Mouse (Mus musculus): ENCODE results near the gene Gucy2d.

DNA sequence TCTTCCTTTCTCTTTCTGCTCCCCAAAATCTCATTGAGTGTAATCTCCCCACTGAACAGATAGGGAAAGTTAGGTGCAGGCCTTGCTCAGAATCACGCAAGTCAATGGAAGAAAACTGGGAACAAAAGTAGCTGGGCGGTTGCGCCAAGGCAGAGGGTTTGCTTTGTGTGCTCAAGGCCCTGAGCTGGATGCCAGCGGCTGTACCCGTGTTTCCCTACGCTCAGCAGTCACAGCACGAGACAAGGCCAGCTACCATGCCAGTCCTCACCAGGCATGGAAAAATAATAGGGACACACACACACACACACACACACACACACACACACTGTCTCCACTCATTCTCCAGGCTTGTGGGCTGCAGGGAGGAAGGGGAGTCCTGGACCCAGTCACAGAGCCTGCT is 60.9 kb downstream of the Gucy2d start:
- TF ChIP-seq POLR2A (IDR thresholded peaks at IDR 0.05; ENCODE audit: borderline replicate concordance, extremely low read depth, insufficient read depth, insufficient read length, poor library complexity, severe bottlenecking), result no peak
- TF ChIP-seq CTCF (IDR thresholded peaks at IDR 0.05; ENCODE audit: borderline replicate concordance, extremely low read depth, insufficient read depth, insufficient read length), result no peak

Data from brain, embryonic 14.5 days (tissue).